Mouse (Mus musculus) ES-Bruce4 (cell line): ENCODE measurements around the gene Mybph. TPM values are rescaled to one million over a fixed set of nuclear protein-coding genes. Genes with fewer than 3 reads are reported as not detected.

Experiments used
- H3K27ac ChIP-seq: 2 replicates; pipeline ENCODE4 v1.5.1; 2012; ENCODE audit warnings: low read length, inconsistent platforms; ENCODE audit not compliant: insufficient read depth
- H3K27me3 ChIP-seq: 2 replicates; pipeline ENCODE4 v1.6.1; 2012; ENCODE audit warnings: mild to moderate bottlenecking, low read length, inconsistent platforms; ENCODE audit not compliant: control insufficient read depth, poor library complexity, insufficient read depth, severe bottlenecking
- H3K36me3 ChIP-seq: 2 replicates; pipeline ENCODE4 v1.6.1; 2012; ENCODE audit warnings: inconsistent platforms, mild to moderate bottlenecking, low read length, moderate library complexity; ENCODE audit not compliant: control insufficient read depth, poor library complexity, insufficient read depth, severe bottlenecking
- H3K4me1 ChIP-seq: one replicate; pipeline ENCODE4 v1.8.1; 2011; ENCODE audit warnings: low read length; ENCODE audit not compliant: control insufficient read depth, insufficient read depth
- H3K4me3 ChIP-seq: 2 replicates; pipeline ENCODE4 v1.5.1; 2011; ENCODE audit warnings: low read depth, mild to moderate bottlenecking, low read length
- H3K9ac ChIP-seq: 2 replicates; pipeline ENCODE4 v1.6.1; 2012; ENCODE audit warnings: low read depth, mild to moderate bottlenecking, inconsistent platforms; ENCODE audit not compliant: poor library complexity, severe bottlenecking
- H3K9me3 ChIP-seq: replicated peaks from 2 replicates; pipeline ENCODE4 v1.6.1; 2012; ENCODE audit warnings: mild to moderate bottlenecking, low read length, inconsistent platforms; ENCODE audit not compliant: control insufficient read depth, poor library complexity, insufficient read depth, severe bottlenecking
- CTCF ChIP-seq: IDR thresholded peaks from one replicate; pipeline ENCODE4 v1.8.1; 2011; ENCODE audit warnings: low read depth, low read length
- EP300 ChIP-seq: IDR thresholded peaks from 2 replicates; pipeline ENCODE4 v1.6.1; 2011; ENCODE audit warnings: low read depth, low read length; ENCODE audit not compliant: insufficient read depth
- POLR2A ChIP-seq: IDR thresholded peaks from one replicate; pipeline ENCODE4 v1.8.1; 2011; ENCODE audit warnings: low read length; ENCODE audit not compliant: insufficient read depth
- polyA plus RNA-seq: library from polyadenylated mRNA; stranded (reverse); fragments of >200 nt; gene quantifications from 2 replicates; pipeline ENCODE4 v1.2.4, GENCODE M21; 2011; ENCODE audit warnings: low read depth; ENCODE audit not compliant: missing spikeins, insufficient read depth, insufficient read length

Gene Mybph
- polyA plus RNA-seq, 1 experiment, result not detected

DNA sequence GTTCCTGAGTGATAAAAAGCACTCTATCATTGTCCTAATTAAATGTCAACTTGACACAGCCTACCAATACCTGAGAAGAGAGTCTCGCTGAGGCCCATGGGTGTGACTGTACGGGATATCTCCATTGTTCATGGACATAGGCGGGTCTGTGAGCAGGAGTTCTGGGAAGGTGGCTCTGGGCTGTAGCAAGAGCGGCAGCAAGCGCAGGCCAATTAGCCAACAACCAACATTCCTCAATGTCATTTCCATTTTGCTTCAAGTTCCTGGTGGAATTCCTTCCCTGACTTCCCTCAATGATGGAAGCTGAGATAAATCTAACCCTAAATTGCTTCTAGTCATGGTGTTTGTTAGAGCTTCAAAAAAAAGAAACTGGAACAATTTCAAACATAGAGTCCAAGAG lies 15.3 kb upstream of the Mybph start:
- Histone ChIP-seq H3K4me3 (no peak overlapping the region), H3K9me3 (no peaks in the 10 kb centered on the region), H3K36me3 (no peaks in the 10 kb centered on the region), H3K27ac (no peak overlapping the region), H3K27me3 (no peaks in the 10 kb centered on the region), H3K4me1 (peaks cover 4% of the 10 kb centered on the region), H3K9ac (no peak overlapping the region)
- TF ChIP-seq POLR2A, result no peak
- no peak for TF ChIP-seq EP300
- no peak for TF ChIP-seq CTCF

DNA sequence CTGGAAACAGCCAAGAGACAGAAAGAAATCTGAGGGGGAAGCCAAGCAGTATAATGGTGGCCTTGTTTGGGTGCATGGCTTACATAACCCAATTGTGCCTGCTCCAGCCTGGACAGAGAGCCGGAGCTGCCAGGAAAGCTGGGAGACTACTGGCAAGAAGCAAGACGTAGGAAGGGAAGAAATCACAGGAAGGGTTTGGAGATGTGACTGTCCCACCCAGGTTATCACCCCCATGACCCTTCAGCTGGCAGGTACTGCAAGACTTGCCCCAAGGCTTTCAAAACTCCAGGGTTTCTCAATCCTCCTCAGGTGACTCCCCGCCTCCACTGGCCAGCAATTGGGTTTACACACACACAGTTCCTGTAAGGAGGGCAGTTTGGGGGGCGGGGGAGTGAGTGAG lies 11.2 kb upstream of the Mybph start, which contains the start of gene Chil1:
Gene Chil1, plus strand, starts transcription at position 152 of the 400 bp plus-strand sequence.
- Histone ChIP-seq H3K4me3 (no peak within 1 kb of the TSS), H3K9me3 (no peaks in the 10 kb centered on the region), H3K27ac (no peak within 1 kb of the TSS), H3K4me1 (peaks cover 2% of the 10 kb centered on the region), H3K9ac (no peak within 1 kb of the TSS), H3K27me3 (no peaks in the 10 kb centered on the region), H3K36me3 (no peaks in the 10 kb centered on the region)
- TF ChIP-seq CTCF (no peak), POLR2A (no peak), EP300 (no peak)

GRCm38 (mm10) chr1:134184089-134184488 lies 9.2 kb upstream of the Mybph start:
- H3K27me3 ChIP-seq, result no peaks in the 10 kb centered on the region
- H3K9ac ChIP-seq, result no peak overlapping the region
- H3K36me3 ChIP-seq, result no peaks in the 10 kb centered on the region
- no peaks in the 10 kb centered on the region for H3K9me3 ChIP-seq
- TF ChIP-seq EP300 (no peak), CTCF (no peak), POLR2A (no peak)
- H3K4me3 ChIP-seq, result no peak overlapping the region
- H3K27ac ChIP-seq, result no peak overlapping the region
- peaks cover 2% of the 10 kb centered on the region for H3K4me1 ChIP-seq

DNA sequence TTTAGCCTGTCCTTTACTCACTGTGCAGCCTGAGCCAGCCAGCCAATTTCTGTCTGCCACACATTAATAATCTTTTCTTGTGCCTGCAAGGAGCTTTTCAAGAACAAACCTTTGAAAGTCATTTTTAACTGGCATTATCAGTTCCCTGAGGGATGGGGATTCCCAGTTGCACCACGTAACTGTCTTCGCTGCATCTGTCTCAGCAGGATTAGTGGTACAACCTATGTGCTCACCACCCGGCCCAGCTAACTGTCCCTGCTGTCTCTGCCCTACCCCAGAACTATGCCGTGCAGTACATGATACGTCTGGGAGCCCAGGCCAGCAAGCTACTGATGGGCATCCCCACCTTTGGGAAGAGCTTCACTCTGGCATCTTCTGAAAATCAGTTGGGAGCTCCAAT lies 5.0 kb upstream of the Mybph start:
- peaks cover 7% of the 10 kb centered on the region for H3K4me1 ChIP-seq
- H3K9ac ChIP-seq, result no peak overlapping the region
- H3K9me3 ChIP-seq, result no peaks in the 10 kb centered on the region
- TF ChIP-seq POLR2A (no peak), EP300 (no peak), CTCF (no peak)
- peak overlapping the region; percentile 51 for H3K27ac ChIP-seq
- H3K4me3 ChIP-seq, result no peak overlapping the region
- H3K36me3 ChIP-seq, result no peaks in the 10 kb centered on the region
- H3K27me3 ChIP-seq, result no peaks in the 10 kb centered on the region

- no peaks in the 10 kb centered on the region for H3K27me3 ChIP-seq
- no peak overlapping the region for H3K9ac ChIP-seq
- H3K4me3 ChIP-seq, result no peak overlapping the region
- H3K4me1 ChIP-seq, result peaks cover 15% of the 10 kb centered on the region
- H3K36me3 ChIP-seq, result no peaks in the 10 kb centered on the region
- TF ChIP-seq EP300, result peak; percentile 81
- TF ChIP-seq CTCF, result no peak
- TF ChIP-seq POLR2A, result no peak
- H3K9me3 ChIP-seq, result no peaks in the 10 kb centered on the region
- peak overlapping the region; percentile 51 for H3K27ac ChIP-seq
Measured at GRCm38 (mm10) chr1:134188989-134189729, 4.1 kb upstream of the Mybph start.

- H3K4me3 ChIP-seq, result no peak overlapping the region
- H3K27ac ChIP-seq, result no peak overlapping the region
- no peak overlapping the region for H3K9ac ChIP-seq
- H3K27me3 ChIP-seq, result no peaks in the 10 kb centered on the region
- no peaks in the 10 kb centered on the region for H3K36me3 ChIP-seq
- no peak for TF ChIP-seq EP300
- TF ChIP-seq CTCF, result no peak
- TF ChIP-seq POLR2A, result no peak
- no peaks in the 10 kb centered on the region for H3K9me3 ChIP-seq
- peaks cover 19% of the 10 kb centered on the region for H3K4me1 ChIP-seq
Measured at GRCm38 (mm10) chr1:134191192-134191591, 2.1 kb upstream of the Mybph start.
